Mouse (Mus musculus) C2C12 (cell line): Measurements from ENCODE around the gene Pdf.
A peak's percentile ranks its signal among the peaks of the same experiment; 100 is the strongest.

Experiments used
- CEBPB ChIP-seq: IDR thresholded peaks from one replicate; pipeline ENCODE4 v1.6.1; 2011; ENCODE audit warnings: low read depth, mild to moderate bottlenecking, control low read depth, moderate library complexity
- CTCF ChIP-seq: IDR thresholded peaks from one replicate; pipeline ENCODE4 v1.5.1; 2011; ENCODE audit not compliant: control insufficient read depth, insufficient read depth, insufficient read length
- MAX ChIP-seq: IDR thresholded peaks from one replicate; pipeline ENCODE4 v1.6.1; 2011; ENCODE audit warnings: mild to moderate bottlenecking, control low read depth
- MYOD1 ChIP-seq: IDR thresholded peaks from one replicate; pipeline ENCODE4 v1.6.1; 2011; ENCODE audit warnings: low read depth; ENCODE audit not compliant: control insufficient read depth, insufficient read length
- MYOG ChIP-seq: IDR thresholded peaks from one replicate; pipeline ENCODE4 v1.6.1; 2011; ENCODE audit not compliant: control insufficient read depth, insufficient read length; ENCODE audit errors: extremely low read depth
- USF1 ChIP-seq: IDR thresholded peaks from one replicate; pipeline ENCODE4 v1.6.1; 2011; ENCODE audit warnings: low read depth, mild to moderate bottlenecking, control low read depth, moderate library complexity

- no peak for TF ChIP-seq CTCF
- no peak for TF ChIP-seq CEBPB
- no peak for TF ChIP-seq USF1
- no peak for TF ChIP-seq MYOG
- TF ChIP-seq MAX = peak; percentile 71
- no peak for TF ChIP-seq MYOD1
Measured at GRCm38 (mm10) chr8:107048061-107048941, at the start of gene Pdf.
